Mouse (Mus musculus): ENCODE data around the gene 4930535I16Rik.
"Not testable (repeated sequence)": the region's sequence is repeated elsewhere in the genome, so short reads cannot be mapped to it uniquely, and the experiment has no call there.

Gene 4930535I16Rik

GRCm38 (mm10) chr4:123917548-123918140, at the start of gene 4930535I16Rik:
Gene 4930535I16Rik, minus strand, starts transcription at chr4:123918022.
- DNase-seq (ENCODE audit: inconsistent ontology term): peak; percentile 46

GRCm38 (mm10) chr4:123962721-123963120, 44.9 kb upstream of the 4930535I16Rik start:
- no peak for DNase-seq (ENCODE audit: inconsistent ontology term)

GRCm38 (mm10) chr4:123960955-123961354, 43.1 kb upstream of the 4930535I16Rik start:
- no peak for DNase-seq (ENCODE audit: inconsistent ontology term)

GRCm38 (mm10) chr4:123957891-123958290, 40.1 kb upstream of the 4930535I16Rik start:
- DNase-seq (ENCODE audit: inconsistent ontology term): no peak

GRCm38 (mm10) chr4:123957492-123957808, 39.6 kb upstream of the 4930535I16Rik start:
- no peak for DNase-seq (ENCODE audit: inconsistent ontology term)

GRCm38 (mm10) chr4:123956703-123957491, 39.1 kb upstream of the 4930535I16Rik start:
- peak; percentile 82 for DNase-seq (ENCODE audit: inconsistent ontology term)

- DNase-seq (ENCODE audit: inconsistent ontology term): no peak
These were observed 34.2 kb upstream of the 4930535I16Rik start for GRCm38 (mm10) chr4:123952059-123952458.

- DNase-seq (ENCODE audit: inconsistent ontology term): no peak
These were observed 31.8 kb upstream of the 4930535I16Rik start for GRCm38 (mm10) chr4:123949649-123950048.

- DNase-seq (ENCODE audit: inconsistent ontology term): no peak
These were observed 31.1 kb upstream of the 4930535I16Rik start for GRCm38 (mm10) chr4:123948901-123949300.

GRCm38 (mm10) chr4:123947149-123947548, 29.3 kb upstream of the 4930535I16Rik start:
- DNase-seq (ENCODE audit: inconsistent ontology term): no peak

- no peak for DNase-seq (ENCODE audit: inconsistent ontology term)
These were observed 28.9 kb upstream of the 4930535I16Rik start for GRCm38 (mm10) chr4:123946701-123947100.

GRCm38 (mm10) chr4:123940878-123941277, 23.1 kb upstream of the 4930535I16Rik start:
- not testable (repeated sequence) for DNase-seq (ENCODE audit: inconsistent ontology term)

GRCm38 (mm10) chr4:123939838-123940237, 22.0 kb upstream of the 4930535I16Rik start:
- DNase-seq (ENCODE audit: inconsistent ontology term): peak; percentile 54

GRCm38 (mm10) chr4:123936059-123936458, 18.2 kb upstream of the 4930535I16Rik start:
- no peak for DNase-seq (ENCODE audit: inconsistent ontology term)

GRCm38 (mm10) chr4:123934306-123934705, 16.5 kb upstream of the 4930535I16Rik start:
- no peak for DNase-seq (ENCODE audit: inconsistent ontology term)

GRCm38 (mm10) chr4:123929994-123930393, 12.2 kb upstream of the 4930535I16Rik start:
- DNase-seq (ENCODE audit: inconsistent ontology term): no peak

GRCm38 (mm10) chr4:123927961-123928360, 10.1 kb upstream of the 4930535I16Rik start:
- no peak for DNase-seq (ENCODE audit: inconsistent ontology term)

GRCm38 (mm10) chr4:123921055-123921565, 3.3 kb upstream of the 4930535I16Rik start:
- no peak for DNase-seq (ENCODE audit: inconsistent ontology term)

GRCm38 (mm10) chr4:123918851-123919250, 1.0 kb upstream of the 4930535I16Rik start:
- DNase-seq (ENCODE audit: inconsistent ontology term): no peak

GRCm38 (mm10) chr4:123916748-123917547, 874 bp downstream of the 4930535I16Rik start, which contains the start of gene Rragc:
Gene Rragc, plus strand, starts transcription at chr4:123917446.
- DNase-seq (ENCODE audit: inconsistent ontology term): peak; percentile 99

- peak; percentile 36 for DNase-seq (ENCODE audit: inconsistent ontology term)
These were observed 5.4 kb downstream of the 4930535I16Rik start for GRCm38 (mm10) chr4:123912431-123912830.

GRCm38 (mm10) chr4:123911503-123911902, 6.3 kb downstream of the 4930535I16Rik start:
- no peak for DNase-seq (ENCODE audit: inconsistent ontology term)
